Mouse (Mus musculus) cerebellum, adult 9-11 months (tissue): ENCODE results near the gene Pak1.

Experiments used
- DNase-seq: peaks from one replicate; pipeline ENCODE4 v3.0.0; 2022

The Pak1 gene

DNA sequence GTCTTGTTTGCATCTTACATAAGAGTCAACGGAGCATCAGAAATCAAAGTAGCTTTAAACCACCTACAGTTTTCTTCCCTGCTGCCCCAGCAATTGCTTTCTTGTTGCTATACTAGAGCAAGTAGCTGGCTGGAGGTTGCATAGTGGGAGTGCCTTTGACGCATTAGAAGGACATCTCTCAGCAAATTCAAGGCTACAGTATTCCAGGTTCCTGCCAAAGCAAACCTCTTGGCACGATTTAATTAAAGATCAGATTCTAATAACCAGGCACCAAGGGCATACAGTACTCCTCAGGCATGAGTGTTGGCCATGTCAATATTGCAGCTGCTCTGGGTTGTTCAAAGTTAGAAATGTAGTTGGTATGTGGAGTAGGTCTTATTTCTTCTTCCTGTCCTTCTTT is 62.0 kb downstream of the Pak1 start:
- no peak for DNase-seq

GRCm38 (mm10) chr7:97863512-97863911 is 75.2 kb downstream of the Pak1 start:
- no peak for DNase-seq

GRCm38 (mm10) chr7:97864531-97864930 is 76.2 kb downstream of the Pak1 start:
- DNase-seq: no peak

DNA sequence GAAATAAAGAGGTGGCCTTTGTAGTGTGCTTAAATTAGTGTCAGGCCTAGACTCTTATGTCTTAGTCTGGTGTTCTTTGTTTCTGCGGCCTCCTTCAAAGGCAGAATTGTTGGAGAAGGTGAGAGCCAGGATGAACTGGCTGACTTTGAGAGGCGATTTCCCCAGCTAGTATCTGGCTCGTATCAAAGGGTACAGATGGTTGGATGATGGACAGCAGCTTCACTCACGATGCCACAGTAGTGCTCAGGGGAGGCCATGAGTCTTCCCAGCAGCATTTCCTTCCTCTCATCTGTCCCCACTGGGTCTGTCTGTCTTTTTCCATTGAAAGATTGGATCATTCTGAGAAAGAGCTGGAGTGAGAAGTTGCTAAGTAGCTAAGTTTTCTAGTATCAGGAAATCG is 79.5 kb downstream of the Pak1 start:
- DNase-seq: peak; percentile 80

- no peak for DNase-seq
Measured at GRCm38 (mm10) chr7:97868766-97869165, 80.4 kb downstream of the Pak1 start.

GRCm38 (mm10) chr7:97872396-97872795 is 84.1 kb downstream of the Pak1 start:
- peak; percentile 43 for DNase-seq

GRCm38 (mm10) chr7:97873317-97873716 is 85.0 kb downstream of the Pak1 start:
- DNase-seq: peak; percentile 67

GRCm38 (mm10) chr7:97877846-97878538 is 89.7 kb downstream of the Pak1 start:
- no peak for DNase-seq

DNA sequence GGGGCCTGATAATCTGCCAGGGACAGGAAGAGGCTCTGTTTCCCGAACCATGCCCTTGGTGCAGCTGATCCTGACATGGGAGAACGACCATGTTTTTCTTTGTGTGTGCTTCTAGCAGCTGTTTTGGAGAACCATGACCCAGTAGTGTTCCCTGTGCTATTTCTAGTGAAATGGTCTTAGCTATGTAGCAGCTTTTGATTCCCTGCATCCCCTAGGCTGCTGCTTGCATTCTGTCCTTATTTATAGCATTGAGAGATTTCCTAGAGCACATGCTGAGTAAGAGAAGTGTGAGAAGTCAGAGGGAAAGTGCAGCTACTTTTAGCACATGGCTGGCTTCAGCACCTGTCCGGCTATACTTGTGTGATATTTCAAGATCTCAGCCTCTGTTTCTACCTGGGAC is 123.3 kb downstream of the Pak1 start:
- no peak for DNase-seq

- DNase-seq: peak; percentile 38
Measured at GRCm38 (mm10) chr7:97914833-97915516, 126.6 kb downstream of the Pak1 start.

DNA sequence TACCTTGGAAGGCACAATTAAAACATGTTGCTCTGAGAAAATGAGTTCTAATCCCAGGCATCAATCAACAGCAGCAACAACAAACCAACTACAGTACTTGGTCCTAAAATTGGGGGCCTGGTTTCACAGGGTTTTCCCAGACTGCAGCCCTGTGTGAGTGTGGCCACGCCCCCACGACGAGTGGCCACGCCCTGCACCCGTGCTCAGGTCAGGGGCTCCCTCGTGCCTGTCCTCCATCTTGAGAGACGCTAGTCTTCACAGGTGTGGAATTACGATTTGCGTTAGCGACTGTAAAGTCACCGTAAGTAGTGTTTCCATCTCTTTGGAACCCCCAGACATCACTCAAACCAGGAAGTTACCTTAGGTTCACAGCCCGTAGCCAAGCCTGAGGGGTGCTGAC is 131.4 kb downstream of the Pak1 start, which contains the start of gene Gdpd4:
Gene Gdpd4, plus strand, starts transcription at position 214 of the 400 bp plus-strand sequence.
- no peak for DNase-seq

DNA sequence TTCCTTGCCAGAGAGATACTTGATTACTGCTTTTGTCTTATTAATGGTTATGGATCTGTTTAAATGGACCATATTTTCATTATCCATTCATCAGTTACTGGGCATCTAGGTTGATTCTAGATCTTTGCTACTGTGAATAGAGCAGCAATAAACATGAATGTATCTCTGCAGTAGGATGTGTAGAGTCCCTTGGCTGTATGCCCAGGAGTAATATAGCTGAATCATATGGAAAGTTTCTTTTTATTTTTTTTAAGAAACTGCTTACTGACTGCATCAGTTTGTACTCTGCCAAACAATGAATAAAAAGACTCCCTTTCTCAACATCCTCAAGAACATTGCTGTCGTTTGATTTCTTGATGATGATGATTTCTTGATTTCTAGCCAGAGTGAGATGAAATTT is 137.5 kb downstream of the Pak1 start:
- no peak for DNase-seq

GRCm38 (mm10) chr7:97926978-97927377 is 138.6 kb downstream of the Pak1 start:
- no peak for DNase-seq

DNA sequence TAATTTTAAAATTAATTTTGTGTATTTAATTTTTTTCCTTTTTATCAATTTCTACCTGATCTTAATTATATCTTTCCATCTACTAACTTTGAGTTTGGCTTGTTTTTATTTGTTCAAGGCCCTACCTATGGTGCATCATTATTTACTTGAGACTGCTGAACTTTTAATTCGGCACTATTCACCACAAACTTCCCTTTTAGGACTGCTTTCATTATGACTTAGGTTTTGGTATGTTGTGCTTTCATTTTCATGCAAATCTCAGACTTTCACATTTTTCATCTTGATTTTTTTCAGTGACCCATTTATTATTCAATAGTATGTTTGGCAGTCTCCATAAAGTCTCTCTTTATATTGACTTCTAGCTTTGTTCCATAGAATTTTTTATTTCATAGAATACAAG is 156.1 kb downstream of the Pak1 start:
- no peak for DNase-seq
